Mouse (Mus musculus): Measurements from ENCODE around the gene Ces2b.
"Not testable (repeated sequence)": the region's sequence is repeated elsewhere in the genome, so short reads cannot be mapped to it uniquely, and the experiment has no call there.

Gene Ces2b

DNA sequence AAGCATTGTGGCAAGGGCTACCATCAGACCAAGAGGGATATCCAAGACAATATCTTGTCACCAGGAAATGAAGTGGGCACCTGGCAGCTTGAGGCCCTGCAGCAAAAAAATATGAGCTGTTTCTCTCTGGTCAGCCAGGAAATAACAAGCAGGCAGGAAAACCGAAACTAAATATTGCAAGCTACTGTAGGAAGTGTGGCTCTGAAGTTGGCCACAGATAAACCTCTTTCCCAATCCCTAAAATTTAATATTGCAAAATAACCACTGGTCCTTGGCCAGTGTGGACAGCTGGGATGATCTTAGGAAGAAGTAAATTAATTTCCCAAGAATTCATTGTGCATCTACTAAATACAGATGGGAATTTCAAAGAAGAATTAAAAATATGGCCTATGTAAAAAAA is 4.5 kb upstream of the Ces2b start:
- Histone ChIP-seq H3K9me3 (ENCODE audit: low read length) (peaks cover 12% of the 10 kb centered on the region), H3K27me3 (ENCODE audit: insufficient read depth, low read length) (no peaks in the 10 kb centered on the region), H3K4me1 (replicated peaks; ENCODE audit: low read depth, low read length) (no peaks in the 10 kb centered on the region), H3K4me3 (replicated peaks; ENCODE audit: low read length) (no peak overlapping the region), H3K36me3 (ENCODE audit: insufficient read depth, low read length) (no peaks in the 10 kb centered on the region)
- TF ChIP-seq POU5F1 (IDR thresholded peaks at IDR 0.05; ENCODE audit: borderline replicate concordance, low read length) (no peak), NANOG (IDR thresholded peaks at IDR 0.05; ENCODE audit: borderline replicate concordance, low read length) (no peak), CTCF (conservative IDR thresholded peaks at IDR 0.05; ENCODE audit: low read length) (no peak)

DNA sequence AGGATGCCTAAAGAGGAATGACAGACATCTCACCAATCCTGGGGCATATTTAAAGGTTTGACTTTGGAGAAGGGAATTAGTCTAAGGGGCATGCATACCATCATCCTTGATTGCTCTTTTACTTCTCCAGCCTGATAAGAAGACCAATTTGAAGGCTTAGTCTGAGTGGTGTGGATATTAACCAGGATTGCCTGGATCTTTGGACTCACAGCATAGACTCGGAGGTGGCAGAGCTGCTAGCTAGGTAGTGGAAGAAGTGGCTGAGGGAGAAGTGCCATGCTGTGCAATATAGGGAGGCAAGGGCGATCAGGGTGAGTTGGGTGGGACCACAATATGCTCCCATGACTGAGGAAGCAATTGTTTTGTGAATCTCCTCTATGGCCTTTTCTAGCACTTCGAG is 3.2 kb upstream of the Ces2b start:
- H3K9me3 ChIP-seq (ENCODE audit: low read length) = peaks cover 12% of the 10 kb centered on the region
- H3K27me3 ChIP-seq (ENCODE audit: insufficient read depth, low read length) = no peaks in the 10 kb centered on the region
- no peaks in the 10 kb centered on the region for H3K36me3 ChIP-seq (ENCODE audit: insufficient read depth, low read length)
- TF ChIP-seq CTCF (conservative IDR thresholded peaks at IDR 0.05; ENCODE audit: low read length) (no peak), NANOG (IDR thresholded peaks at IDR 0.05; ENCODE audit: borderline replicate concordance, low read length) (no peak), POU5F1 (IDR thresholded peaks at IDR 0.05; ENCODE audit: borderline replicate concordance, low read length) (no peak)
- no peak overlapping the region for H3K4me3 ChIP-seq (replicated peaks; ENCODE audit: low read length)
- no peaks in the 10 kb centered on the region for H3K4me1 ChIP-seq (replicated peaks; ENCODE audit: low read depth, low read length)

DNA sequence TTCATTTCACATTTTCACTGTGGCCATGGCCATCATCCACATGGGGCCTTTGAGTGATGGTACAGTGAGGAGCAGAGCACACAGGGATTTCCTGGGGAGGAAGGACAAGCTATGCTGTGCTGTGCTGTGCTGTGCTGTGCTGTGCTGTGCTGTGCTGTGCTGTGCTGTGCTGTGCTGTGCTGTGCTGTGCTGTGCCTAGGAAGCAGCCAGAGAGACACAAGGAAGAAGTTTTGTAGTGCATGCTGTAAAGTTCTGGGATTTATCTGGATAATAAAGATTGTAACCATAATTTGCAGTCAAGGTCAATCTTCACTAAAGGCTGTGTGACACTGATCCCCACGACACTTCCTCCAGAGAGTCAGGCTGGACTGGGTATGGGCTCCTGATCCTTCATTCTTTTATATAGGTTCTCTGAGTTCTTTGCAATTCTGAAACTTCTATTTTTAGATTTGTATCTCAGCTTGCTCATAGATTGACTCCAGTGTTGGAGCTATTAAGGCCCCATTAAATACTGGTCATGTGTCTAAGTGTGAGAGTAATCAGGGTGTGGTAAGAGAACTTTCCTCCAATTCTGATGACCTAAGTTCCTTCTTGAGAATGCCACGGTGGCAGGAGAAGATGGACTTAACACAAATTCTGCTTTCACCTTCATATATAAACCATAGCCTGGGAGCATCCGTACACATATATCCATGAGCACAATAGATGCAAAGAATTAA is 10.1 kb downstream of the Ces2b start:
- no peaks in the 10 kb centered on the region for H3K36me3 ChIP-seq (ENCODE audit: insufficient read depth, low read length)
- H3K4me1 ChIP-seq (replicated peaks; ENCODE audit: low read depth, low read length) = no peaks in the 10 kb centered on the region
- TF ChIP-seq POU5F1 (IDR thresholded peaks at IDR 0.05; ENCODE audit: borderline replicate concordance, low read length) (no peak), NANOG (IDR thresholded peaks at IDR 0.05; ENCODE audit: borderline replicate concordance, low read length) (no peak), CTCF (conservative IDR thresholded peaks at IDR 0.05; ENCODE audit: low read length) (no peak)
- H3K9me3 ChIP-seq (ENCODE audit: low read length) = no peaks in the 10 kb centered on the region
- H3K27me3 ChIP-seq (ENCODE audit: insufficient read depth, low read length) = no peaks in the 10 kb centered on the region
- no peak overlapping the region for H3K4me3 ChIP-seq (replicated peaks; ENCODE audit: low read length)

DNA sequence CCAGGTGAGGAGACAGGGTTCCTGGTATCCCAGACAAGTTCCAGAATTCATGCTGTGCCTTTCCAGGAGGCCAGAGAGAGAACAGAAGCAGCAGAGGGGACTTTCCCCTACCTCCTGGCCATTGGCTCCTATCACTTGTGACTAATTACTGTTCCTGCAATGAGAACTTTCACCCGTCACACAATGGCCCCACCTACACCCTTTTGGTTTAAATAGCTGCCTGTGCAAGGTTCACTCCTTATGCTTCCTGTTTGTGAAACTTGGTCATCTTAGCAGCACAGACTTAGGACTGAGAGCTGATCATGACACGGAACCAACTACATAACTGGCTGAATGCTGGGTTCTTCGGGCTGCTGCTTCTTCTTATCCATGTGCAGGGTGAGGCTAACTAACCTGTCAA is 15.5 kb downstream of the Ces2b start, which contains the start of gene Ces2c:
Gene Ces2c (plus strand): TSS at position 238 of the 400 bp plus-strand sequence.
- Histone ChIP-seq H3K36me3 (ENCODE audit: insufficient read depth, low read length) (no peaks in the 10 kb centered on the region), H3K4me3 (replicated peaks; ENCODE audit: low read length) (no peak within 1 kb of the TSS), H3K27me3 (ENCODE audit: insufficient read depth, low read length) (no peaks in the 10 kb centered on the region), H3K9me3 (ENCODE audit: low read length) (no peaks in the 10 kb centered on the region), H3K4me1 (replicated peaks; ENCODE audit: low read depth, low read length) (no peaks in the 10 kb centered on the region)
- TF ChIP-seq POU5F1 (IDR thresholded peaks at IDR 0.05; ENCODE audit: borderline replicate concordance, low read length) (no peak), NANOG (IDR thresholded peaks at IDR 0.05; ENCODE audit: borderline replicate concordance, low read length) (no peak), CTCF (conservative IDR thresholded peaks at IDR 0.05; ENCODE audit: low read length) (no peak)

DNA sequence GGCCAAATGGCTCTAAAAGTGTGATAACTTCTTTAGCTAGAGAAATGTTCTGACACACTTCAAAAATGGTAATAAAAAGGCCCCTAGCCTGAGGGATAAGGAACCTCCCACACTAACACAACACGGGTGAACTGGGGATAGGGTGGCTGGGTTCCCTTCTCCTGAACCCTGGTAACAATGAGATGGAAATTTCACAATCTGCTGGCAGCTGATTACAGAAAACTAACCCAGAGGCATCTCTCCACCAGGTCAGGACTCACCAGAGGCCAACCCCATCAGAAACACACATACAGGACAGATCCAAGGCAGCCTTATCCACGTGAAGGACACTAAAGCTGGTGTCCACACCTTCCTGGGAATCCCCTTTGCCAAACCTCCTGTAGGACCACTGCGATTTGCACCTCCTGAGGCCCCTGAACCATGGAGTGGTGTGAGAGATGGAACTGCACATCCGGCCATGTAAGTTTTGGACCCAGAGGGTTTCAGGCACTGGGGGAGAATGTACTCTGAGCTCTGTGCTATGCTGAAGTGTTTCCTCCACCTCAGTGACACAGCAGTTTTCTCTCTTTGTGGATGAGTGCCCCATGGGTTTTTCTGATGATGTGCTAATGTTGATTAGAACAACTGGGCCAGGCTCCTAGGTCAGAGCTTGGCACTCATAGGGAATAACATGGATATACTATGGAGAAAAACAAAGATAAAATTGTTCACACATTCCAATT is 16.5 kb downstream of the Ces2b start:
- Histone ChIP-seq H3K36me3 (ENCODE audit: insufficient read depth, low read length) (no peaks in the 10 kb centered on the region), H3K9me3 (ENCODE audit: low read length) (no peaks in the 10 kb centered on the region), H3K4me3 (replicated peaks; ENCODE audit: low read length) (no peak overlapping the region), H3K4me1 (replicated peaks; ENCODE audit: low read depth, low read length) (no peaks in the 10 kb centered on the region), H3K27me3 (ENCODE audit: insufficient read depth, low read length) (no peaks in the 10 kb centered on the region)
- no peak for TF ChIP-seq NANOG (IDR thresholded peaks at IDR 0.05; ENCODE audit: borderline replicate concordance, low read length)

DNA sequence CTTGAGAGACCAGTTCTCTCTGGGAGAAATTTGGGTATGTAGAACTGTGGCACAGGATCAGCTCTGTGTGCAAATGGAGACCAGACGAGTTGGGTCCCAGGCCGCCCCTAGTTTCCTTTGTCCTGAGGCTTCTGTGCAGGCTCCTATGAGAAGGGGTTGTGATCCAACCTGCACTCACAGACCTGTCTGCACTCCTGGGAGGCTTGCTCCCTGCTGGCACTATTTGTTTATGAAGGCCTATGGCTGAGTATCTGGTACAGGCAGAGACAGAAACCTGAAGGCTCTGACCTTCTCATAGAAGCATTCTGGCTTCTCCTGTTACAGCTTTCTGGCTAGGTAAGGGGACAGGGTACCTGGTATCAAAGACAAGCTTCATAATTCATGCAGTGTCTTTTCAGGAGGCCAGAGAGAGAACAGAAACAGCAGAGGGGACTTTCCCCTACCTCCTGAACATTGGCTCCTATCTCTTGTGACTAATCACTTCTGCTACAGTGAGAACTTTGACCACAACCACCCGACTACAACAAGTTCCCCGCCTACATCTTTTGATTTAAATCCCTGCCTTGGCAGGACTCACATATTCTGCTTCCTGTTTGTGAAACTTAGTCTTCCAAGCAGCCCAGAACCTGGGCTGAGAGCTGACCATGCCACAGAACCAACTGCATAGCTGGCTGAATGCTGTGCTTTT is 35.6 kb downstream of the Ces2b start:
- H3K9me3 ChIP-seq (ENCODE audit: low read length); H3K4me3 ChIP-seq (replicated peaks; ENCODE audit: low read length); H3K27me3 ChIP-seq (ENCODE audit: insufficient read depth, low read length); H3K36me3 ChIP-seq (ENCODE audit: insufficient read depth, low read length); H3K4me1 ChIP-seq (replicated peaks; ENCODE audit: low read depth, low read length): not testable (repeated sequence)

DNA sequence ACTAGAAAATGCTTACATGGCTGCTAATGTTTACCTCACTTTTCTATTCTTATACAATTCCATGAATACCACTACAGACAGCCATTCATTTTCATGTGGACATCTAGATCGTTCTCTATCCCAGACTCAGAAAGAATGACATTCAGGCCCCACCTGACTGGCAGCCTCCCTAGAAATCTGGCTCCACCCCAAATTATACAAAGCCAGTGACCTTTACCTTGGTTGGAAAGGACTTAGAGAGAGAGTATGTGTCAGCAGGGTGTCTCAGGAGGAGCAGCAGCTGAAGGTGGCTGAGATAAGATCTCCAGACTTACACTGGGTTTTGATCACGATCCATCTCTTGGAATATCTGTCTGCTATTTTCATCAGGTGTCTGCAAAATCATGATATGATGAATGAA is 37.5 kb downstream of the Ces2b start:
- not testable (repeated sequence) for H3K4me3 ChIP-seq (replicated peaks; ENCODE audit: low read length); H3K9me3 ChIP-seq (ENCODE audit: low read length); H3K4me1 ChIP-seq (replicated peaks; ENCODE audit: low read depth, low read length); H3K36me3 ChIP-seq (ENCODE audit: insufficient read depth, low read length); H3K27me3 ChIP-seq (ENCODE audit: insufficient read depth, low read length)

DNA sequence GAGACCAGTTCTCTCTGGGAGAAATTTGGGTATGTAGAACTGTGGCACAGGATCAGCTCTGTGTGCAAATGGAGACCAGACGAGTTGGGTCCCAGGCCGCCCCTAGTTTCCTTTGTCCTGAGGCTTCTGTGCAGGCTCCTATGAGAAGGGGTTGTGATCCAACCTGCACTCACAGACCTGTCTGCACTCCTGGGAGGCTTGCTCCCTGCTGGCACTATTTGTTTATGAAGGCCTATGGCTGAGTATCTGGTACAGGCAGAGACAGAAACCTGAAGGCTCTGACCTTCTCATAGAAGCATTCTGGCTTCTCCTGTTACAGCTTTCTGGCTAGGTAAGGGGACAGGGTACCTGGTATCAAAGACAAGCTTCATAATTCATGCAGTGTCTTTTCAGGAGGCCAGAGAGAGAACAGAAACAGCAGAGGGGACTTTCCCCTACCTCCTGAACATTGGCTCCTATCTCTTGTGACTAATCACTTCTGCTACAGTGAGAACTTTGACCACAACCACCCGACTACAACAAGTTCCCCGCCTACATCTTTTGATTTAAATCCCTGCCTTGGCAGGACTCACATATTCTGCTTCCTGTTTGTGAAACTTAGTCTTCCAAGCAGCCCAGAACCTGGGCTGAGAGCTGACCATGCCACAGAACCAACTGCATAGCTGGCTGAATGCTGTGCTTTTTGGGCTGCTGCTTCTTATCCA is 55.0 kb downstream of the Ces2b start:
- not testable (repeated sequence) for H3K36me3 ChIP-seq (ENCODE audit: insufficient read depth, low read length); H3K4me3 ChIP-seq (replicated peaks; ENCODE audit: low read length)

More for the DNA sequence above, 55.0 kb downstream of the Ces2b start:
- H3K9me3 ChIP-seq (ENCODE audit: low read length) = peaks cover 12% of the 10 kb centered on the region; the same call in 1 of the 2 replicates
- H3K27me3 ChIP-seq (ENCODE audit: insufficient read depth, low read length); H3K4me1 ChIP-seq (replicated peaks; ENCODE audit: low read depth, low read length): not testable (repeated sequence)
